Mouse (Mus musculus) cerebellum, adult 2 months (tissue): ENCODE data around the gene Cep57l1.

Source experiments
- CTCF ChIP-seq: fragments of 200-500 bp; IDR thresholded peaks from 2 replicates; pipeline ENCODE4 v1.5.1; 2011; ENCODE audit warnings: low read depth, mild to moderate bottlenecking, control low read depth, low read length, moderate library complexity, borderline replicate concordance; ENCODE audit not compliant: insufficient read depth
- POLR2A ChIP-seq: fragments of 200-500 bp; IDR thresholded peaks from 2 replicates; pipeline ENCODE4 v1.6.1; 2011; ENCODE audit warnings: low read length, control low read depth, borderline replicate concordance; ENCODE audit not compliant: insufficient read depth

DNA sequence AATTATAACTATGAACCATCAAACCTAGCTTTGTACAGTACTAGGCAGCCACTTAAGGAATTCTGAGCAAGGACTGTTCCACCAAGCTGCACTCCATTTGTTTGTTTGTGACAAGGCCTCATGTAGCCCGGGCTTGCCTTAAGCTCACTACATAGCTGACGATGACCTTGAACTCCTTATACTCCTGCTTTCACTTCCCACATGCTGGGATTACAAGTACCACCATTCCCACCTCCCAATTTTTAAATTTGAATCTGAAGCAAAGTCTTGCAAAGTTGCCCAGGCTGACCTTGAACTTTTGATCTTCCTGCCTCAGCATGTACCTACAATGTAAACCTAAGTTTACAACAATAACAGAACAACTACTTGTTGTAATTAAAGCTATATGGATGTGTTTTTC lies 20.3 kb upstream of the Cep57l1 start:
- no peak for TF ChIP-seq POLR2A
- no peak for TF ChIP-seq CTCF
